Mouse (Mus musculus) forebrain, embryonic 11.5 days (tissue): ENCODE data around the gene Sgpp1. TPM values are rescaled to one million over a fixed set of nuclear protein-coding genes. Genes with fewer than 3 reads are reported as not detected.

ENCODE experiments used
- ATAC-seq: fragments of 200-750 bp; cut with Nextera tagmentation; replicated peaks from 2 replicates; pipeline ENCODE4 v1.8.0; 2017; ENCODE audit warnings: moderate TSS enrichment; ENCODE audit not compliant: low FRiP score
- DNase-seq: peaks from one replicate; pipeline ENCODE4 v3.0.0-alpha.2; 2017; ENCODE audit warnings: low spot score
- H3K27ac ChIP-seq: fragments of 300-500 bp; sonication (generic); 2 replicates; pipeline ENCODE4 v1.5.1; 2014; ENCODE audit warnings: low read depth, low read length
- H3K27me3 ChIP-seq: fragments of 300-500 bp; sonication (generic); 2 replicates; pipeline ENCODE4 v1.6.1; 2014; ENCODE audit warnings: mild to moderate bottlenecking, low read length, mixed read lengths; ENCODE audit not compliant: control insufficient read depth, insufficient read depth
- H3K36me3 ChIP-seq: fragments of 300-500 bp; sonication (generic); 2 replicates; pipeline ENCODE4 v1.6.1; 2014; ENCODE audit warnings: mild to moderate bottlenecking, low read length, moderate library complexity, mixed read lengths; ENCODE audit not compliant: control insufficient read depth, insufficient read depth
- H3K4me1 ChIP-seq: fragments of 300-500 bp; sonication (generic); replicated peaks from 2 replicates; pipeline ENCODE4 v1.6.1; 2014; ENCODE audit warnings: low read length, mixed read lengths; ENCODE audit not compliant: control insufficient read depth, insufficient read depth
- H3K4me2 ChIP-seq: fragments of 300-500 bp; sonication (generic); 2 replicates; pipeline ENCODE4 v1.6.1; 2014; ENCODE audit warnings: low read depth, mild to moderate bottlenecking, low read length, moderate library complexity, mixed read lengths; ENCODE audit not compliant: severe bottlenecking
- H3K4me3 ChIP-seq: fragments of 300-500 bp; sonication (generic); 2 replicates; pipeline ENCODE4 v1.5.1; 2014; ENCODE audit warnings: low read depth, low read length
- H3K9ac ChIP-seq: fragments of 300-500 bp; sonication (generic); 2 replicates; pipeline ENCODE4 v1.6.1; 2014; ENCODE audit warnings: low read length
- H3K9me3 ChIP-seq: fragments of 300-500 bp; sonication (generic); 2 replicates; pipeline ENCODE4 v1.6.1; 2016; ENCODE audit warnings: low read length, mixed read lengths; ENCODE audit not compliant: control insufficient read depth
- WGBS: fragments of 180-500 bp; shearing (Covaris S2); extraction: QIAGEN DNeasy Blood & Tissue Kit; methylation state at CpG from one replicate; pipeline ENCODE4 v1.1.7; 2014; 5-methylcytosine and 5-hydroxymethylcytosine counted together
- polyA plus RNA-seq: library from polyadenylated mRNA; unstranded; fragments of >200 nt; fragmentation: Nextera tagmentation; extraction: Ambion mirVana; gene quantifications from 2 replicates; pipeline ENCODE4 v1.2.1, GENCODE M21; 2014

Sgpp1 gene
- polyA plus RNA-seq, 1 experiment from 2014 or later, result 9.2 TPM

- Histone ChIP-seq H3K36me3 (no peaks in the 10 kb centered on the region), H3K9me3 (no peaks in the 10 kb centered on the region), H3K4me2 (no peak overlapping the region), H3K4me3 (no peak overlapping the region), H3K27ac (no peak overlapping the region), H3K27me3 (peaks cover 8% of the 10 kb centered on the region; the same call in 1 of the 2 replicates), H3K9ac (no peak overlapping the region), H3K4me1 (peaks cover 3% of the 10 kb centered on the region; the same call in 1 of the 2 replicates)
- 57% methylated on average over 2 of the region's 2 CpGs for WGBS
- ATAC-seq, result no peak
- no peak for DNase-seq
Measured at GRCm38 (mm10) chr12:75739611-75740010, 4.1 kb upstream of the Sgpp1 start.

- H3K4me1 ChIP-seq, result peaks cover 5% of the 10 kb centered on the region; the same call in 1 of the 2 replicates
- H3K27ac ChIP-seq, result no peak overlapping the region
- no peaks in the 10 kb centered on the region for H3K9me3 ChIP-seq
- no peak overlapping the region for H3K4me2 ChIP-seq
- H3K36me3 ChIP-seq, result no peaks in the 10 kb centered on the region
- no peak overlapping the region for H3K9ac ChIP-seq
- H3K4me3 ChIP-seq, result no peak overlapping the region
- ATAC-seq (no peak), DNase-seq (no peak)
- 75% methylated on average over 4 of the region's 4 CpGs for WGBS
- H3K27me3 ChIP-seq, result peaks cover 8% of the 10 kb centered on the region; the same call in 1 of the 2 replicates
Measured at GRCm38 (mm10) chr12:75736296-75736695, 767 bp upstream of the Sgpp1 start.

- ATAC-seq (peak; percentile 40), DNase-seq (no peak)
- Histone ChIP-seq H3K27ac (no peak overlapping the region), H3K4me1 (peaks cover 5% of the 10 kb centered on the region; the same call in 1 of the 2 replicates), H3K9ac (peak overlapping the region; percentile 86), H3K4me3 (peak overlapping the region; percentile 79), H3K4me2 (peak overlapping the region; percentile 96), H3K36me3 (no peaks in the 10 kb centered on the region), H3K9me3 (no peaks in the 10 kb centered on the region), H3K27me3 (peaks cover 8% of the 10 kb centered on the region; the same call in 1 of the 2 replicates)
- under 1% methylated on average over 17 of the region's 17 CpGs for WGBS
Measured at GRCm38 (mm10) chr12:75734891-75735245, 661 bp downstream of the Sgpp1 start.

- no peaks in the 10 kb centered on the region for H3K36me3 ChIP-seq
- H3K4me1 ChIP-seq, result peaks cover 5% of the 10 kb centered on the region; the same call in 1 of the 2 replicates
- no peak for ATAC-seq
- DNase-seq, result no peak
- no peak overlapping the region; the same call in 1 of the 2 replicates for H3K9ac ChIP-seq
- WGBS, result 33% methylated on average over 10 of the region's 10 CpGs
- H3K27ac ChIP-seq, result no peak overlapping the region
- peak overlapping the region; percentile 79 for H3K4me3 ChIP-seq
- H3K9me3 ChIP-seq, result no peaks in the 10 kb centered on the region
- peaks cover 8% of the 10 kb centered on the region; the same call in 1 of the 2 replicates for H3K27me3 ChIP-seq
- H3K4me2 ChIP-seq, result peak overlapping the region; percentile 96
Measured at GRCm38 (mm10) chr12:75734167-75734566, 1.4 kb downstream of the Sgpp1 start.

- H3K9ac ChIP-seq, result no peak overlapping the region
- peak overlapping the region; percentile 16; the same call in 1 of the 2 replicates for H3K4me2 ChIP-seq
- no peaks in the 10 kb centered on the region for H3K36me3 ChIP-seq
- H3K9me3 ChIP-seq, result no peaks in the 10 kb centered on the region
- 63% methylated on average over 7 of the region's 7 CpGs for WGBS
- H3K4me1 ChIP-seq, result peaks cover 5% of the 10 kb centered on the region; the same call in 1 of the 2 replicates
- no peak overlapping the region for H3K27ac ChIP-seq
- no peak for DNase-seq
- peaks cover 8% of the 10 kb centered on the region; the same call in 1 of the 2 replicates for H3K27me3 ChIP-seq
- H3K4me3 ChIP-seq, result no peak overlapping the region; the same call in 1 of the 2 replicates
- no peak for ATAC-seq
Measured at GRCm38 (mm10) chr12:75733331-75734070, 2.0 kb downstream of the Sgpp1 start.

DNA sequence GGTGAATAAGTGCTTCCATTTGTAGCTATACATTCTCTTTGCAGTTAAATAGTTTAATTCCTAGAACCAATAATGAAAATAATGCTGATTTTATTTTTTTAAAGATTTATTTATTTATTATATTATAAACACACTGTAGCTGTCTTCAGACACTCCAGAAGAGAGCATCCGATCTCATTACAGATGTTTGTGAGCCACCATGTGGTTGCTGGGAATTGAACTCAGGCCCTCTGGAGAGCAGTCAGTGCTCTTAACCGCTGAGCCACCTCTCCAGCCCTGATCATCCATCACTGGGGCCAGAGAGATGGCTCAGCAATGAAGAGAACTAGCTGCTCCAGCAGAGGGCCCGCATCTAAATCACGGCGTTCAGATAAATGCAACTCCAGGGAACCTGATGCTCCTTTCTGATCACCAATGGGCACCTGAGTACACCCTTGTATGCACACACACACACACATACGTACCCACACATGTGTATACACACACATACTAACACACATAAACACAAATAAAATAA is 3.5 kb downstream of the Sgpp1 start:
- no peaks in the 10 kb centered on the region for H3K36me3 ChIP-seq
- peaks cover 5% of the 10 kb centered on the region; the same call in 1 of the 2 replicates for H3K4me1 ChIP-seq
- ATAC-seq (no peak), DNase-seq (no peak)
- H3K9me3 ChIP-seq, result no peaks in the 10 kb centered on the region
- WGBS, result 64% methylated on average over 6 of the region's 6 CpGs
- H3K27ac ChIP-seq, result no peak overlapping the region
- H3K9ac ChIP-seq, result no peak overlapping the region
- H3K27me3 ChIP-seq, result peaks cover 7% of the 10 kb centered on the region; the same call in 1 of the 2 replicates
- no peak overlapping the region for H3K4me2 ChIP-seq
- H3K4me3 ChIP-seq, result no peak overlapping the region

DNA sequence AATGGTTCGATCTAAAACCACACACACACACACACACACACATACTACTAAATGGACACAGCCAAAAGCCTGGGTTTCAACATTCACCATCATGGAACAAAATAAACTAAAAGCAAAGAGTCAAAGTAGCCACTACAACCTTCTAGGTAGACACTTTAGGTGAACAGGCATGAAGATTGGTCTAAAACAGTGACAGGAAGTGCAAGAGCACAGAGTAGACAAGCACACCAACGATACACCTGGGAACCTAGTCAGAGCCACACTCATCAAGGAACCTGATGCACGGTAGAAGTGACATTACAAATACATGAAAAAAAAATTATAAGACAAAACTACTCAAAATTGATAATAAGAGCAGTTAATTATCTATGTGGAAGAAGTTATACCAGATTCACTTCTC is 4.0 kb downstream of the Sgpp1 start:
- WGBS, result 89% methylated on average over 3 of the region's 3 CpGs
- Histone ChIP-seq H3K9ac (no peak overlapping the region), H3K27me3 (0 out of 2 replicates have a peak, but pooled peaks cover 4% of the 10 kb centered on the region), H3K4me2 (no peak overlapping the region), H3K4me1 (peaks cover 5% of the 10 kb centered on the region; the same call in 1 of the 2 replicates), H3K4me3 (no peak overlapping the region), H3K27ac (no peak overlapping the region), H3K36me3 (no peaks in the 10 kb centered on the region), H3K9me3 (no peaks in the 10 kb centered on the region)
- ATAC-seq (no peak), DNase-seq (no peak)

DNA sequence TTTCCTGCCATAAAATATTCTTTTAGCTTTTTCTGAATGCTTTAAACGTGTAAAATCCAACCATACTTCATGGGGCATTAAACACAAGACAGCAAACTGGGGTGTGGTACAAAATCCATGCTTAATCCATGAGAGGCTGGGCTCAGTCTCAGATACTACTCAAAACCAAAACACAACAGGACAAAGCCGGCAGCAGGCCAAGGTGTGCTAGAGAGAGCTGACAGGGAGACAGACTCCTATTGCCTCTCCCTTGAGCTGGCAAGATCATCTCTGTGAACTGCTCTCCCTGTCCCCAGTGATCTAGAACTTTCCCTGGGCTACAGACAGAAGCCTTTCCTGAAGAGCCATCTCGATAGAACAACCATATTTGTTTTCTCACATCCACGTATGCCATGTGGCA is 5.1 kb downstream of the Sgpp1 start:
- 0 out of 2 replicates have a peak, but pooled peaks cover 4% of the 10 kb centered on the region for H3K27me3 ChIP-seq
- H3K4me2 ChIP-seq, result no peak overlapping the region
- 85% methylated on average over 4 of the region's 4 CpGs for WGBS
- no peaks in the 10 kb centered on the region for H3K9me3 ChIP-seq
- ATAC-seq (no peak), DNase-seq (no peak)
- H3K4me3 ChIP-seq, result no peak overlapping the region
- no peaks in the 10 kb centered on the region for H3K36me3 ChIP-seq
- peaks cover 5% of the 10 kb centered on the region; the same call in 1 of the 2 replicates for H3K4me1 ChIP-seq
- H3K9ac ChIP-seq, result no peak overlapping the region
- H3K27ac ChIP-seq, result no peak overlapping the region
